Mouse (Mus musculus) telencephalon, adult 2 months (tissue): Measurements from ENCODE around the gene Myh4.

Experiments
- DNase-seq: peaks from one replicate; pipeline ENCODE4 v3.0.0-alpha.2; 2011; ENCODE audit warnings: low read depth, low spot score

Gene Myh4

GRCm38 (mm10) chr11:67237481-67238079 is at the start of gene Myh4:
Gene Myh4 (plus strand): TSS chr11:67238029.
- DNase-seq = no peak

DNA sequence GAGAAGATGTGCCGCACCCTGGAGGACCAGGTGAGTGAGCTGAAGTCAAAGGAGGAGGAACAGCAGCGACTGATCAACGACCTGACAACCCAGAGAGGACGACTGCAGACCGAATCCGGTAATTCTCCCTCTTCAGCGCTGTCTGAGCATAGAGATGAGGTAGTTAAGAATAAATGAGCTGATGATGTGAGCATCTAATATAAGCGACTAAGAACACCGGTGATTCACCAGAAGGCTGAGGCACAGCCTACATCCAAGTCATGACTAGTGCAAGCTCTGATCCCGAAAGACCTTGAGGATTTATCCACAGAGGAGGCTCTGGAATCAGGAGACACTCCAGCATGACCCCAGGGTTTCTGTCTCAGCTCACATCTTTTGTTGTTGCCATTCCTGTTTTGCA is 47.5 kb upstream of the Myh4 start:
- no peak for DNase-seq

DNA sequence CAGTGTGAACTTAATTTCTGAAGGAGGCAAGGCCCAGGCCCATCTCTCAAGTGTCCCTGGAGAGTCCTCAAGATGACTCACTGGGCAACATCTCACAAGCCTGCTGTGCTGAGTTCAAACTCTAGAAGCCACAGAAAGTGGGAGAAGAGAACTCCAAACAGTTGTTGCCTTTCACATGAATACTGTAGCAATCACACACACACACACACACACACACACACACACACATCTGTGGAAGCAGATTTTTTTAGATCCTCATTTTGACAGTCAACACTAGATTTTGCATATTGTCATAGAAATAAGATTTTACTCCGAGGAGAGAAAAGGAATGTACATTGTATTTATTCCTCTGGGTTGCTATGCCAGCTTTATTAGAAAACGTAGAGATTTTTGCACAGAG is 47.0 kb upstream of the Myh4 start:
- DNase-seq = no peak

GRCm38 (mm10) chr11:67191496-67191895 is 46.3 kb upstream of the Myh4 start:
- no peak for DNase-seq

DNA sequence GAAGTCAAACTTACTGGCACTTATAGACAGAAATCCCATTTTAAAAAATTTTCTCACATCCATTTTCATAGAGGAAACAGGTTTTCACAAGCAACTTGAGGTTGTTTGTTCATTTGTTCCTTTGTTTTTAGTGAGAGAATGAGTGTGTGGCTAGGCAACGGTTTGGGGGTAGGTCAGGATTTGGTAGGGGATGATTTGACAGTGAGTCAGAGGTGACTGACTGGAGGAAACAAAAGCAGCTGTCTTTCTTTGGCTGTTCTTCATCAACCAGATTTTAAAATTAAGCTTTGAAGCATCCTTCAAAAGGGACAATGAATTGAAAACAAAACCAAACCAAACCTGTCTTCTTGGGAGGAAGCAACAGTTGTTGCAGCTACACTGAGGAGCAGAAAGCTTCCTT is 38.5 kb upstream of the Myh4 start:
- DNase-seq = no peak

DNA sequence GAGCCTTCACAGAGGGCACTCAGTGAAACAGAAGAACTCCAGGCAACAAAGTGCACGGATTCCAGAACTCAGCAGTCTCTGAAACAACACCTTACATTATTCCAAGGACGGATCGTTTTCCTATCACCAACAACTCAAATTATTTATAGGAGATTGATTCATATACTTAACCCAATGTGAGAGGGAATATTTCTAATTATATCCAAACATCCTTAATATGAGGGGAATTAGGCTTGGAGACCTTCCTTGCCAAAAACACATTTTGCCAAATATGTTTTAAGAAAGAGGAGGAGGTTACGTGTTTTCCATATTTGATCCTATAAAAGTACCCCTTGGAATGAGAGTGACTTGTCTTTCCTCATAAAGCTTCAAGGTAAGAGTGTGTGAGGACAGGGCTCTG is 38.1 kb upstream of the Myh4 start, which contains the start of gene Myh1:
Gene Myh1, plus strand, starts transcription at position 301 of the 400 bp plus-strand sequence.
- no peak for DNase-seq

DNA sequence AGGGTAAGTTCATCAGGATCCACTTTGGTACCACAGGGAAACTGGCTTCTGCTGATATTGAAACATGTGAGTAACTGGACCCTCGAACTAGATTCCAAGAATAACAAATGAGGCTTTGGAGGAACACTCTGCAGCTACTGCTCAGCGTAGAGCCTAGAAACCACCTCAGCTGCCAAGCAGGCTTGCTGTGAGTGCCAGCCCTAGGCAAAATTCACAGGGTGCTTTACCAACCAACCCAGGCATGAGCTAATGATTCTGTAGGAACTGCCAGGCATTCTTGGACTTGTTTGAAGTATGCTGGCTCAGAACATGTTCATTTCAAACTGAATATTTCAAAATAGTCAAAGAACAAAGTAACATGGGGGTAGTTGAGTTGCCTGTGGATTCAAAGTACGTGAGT is 33.1 kb upstream of the Myh4 start:
- peak; percentile 49 for DNase-seq

DNA sequence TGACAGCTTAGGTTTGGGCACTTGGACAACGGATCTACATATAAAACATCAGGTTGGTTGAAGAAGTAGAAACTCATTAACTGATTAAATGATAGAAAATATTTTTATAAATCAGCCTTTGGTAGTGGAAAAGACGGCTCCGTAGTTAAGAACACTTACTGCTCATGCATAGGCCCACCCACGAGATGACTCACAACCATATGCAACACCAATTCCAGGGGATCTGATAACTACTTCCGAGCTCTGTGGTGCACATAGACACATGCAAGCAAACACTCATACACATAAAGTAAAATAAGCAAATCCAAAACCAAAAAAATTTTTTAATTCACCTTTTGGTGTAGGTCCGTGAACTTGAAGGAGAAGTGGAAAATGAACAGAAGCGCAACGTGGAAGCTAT is 16.0 kb upstream of the Myh4 start:
- DNase-seq = peak; percentile 27

GRCm38 (mm10) chr11:67224466-67224865 is 13.4 kb upstream of the Myh4 start:
- DNase-seq = no peak

DNA sequence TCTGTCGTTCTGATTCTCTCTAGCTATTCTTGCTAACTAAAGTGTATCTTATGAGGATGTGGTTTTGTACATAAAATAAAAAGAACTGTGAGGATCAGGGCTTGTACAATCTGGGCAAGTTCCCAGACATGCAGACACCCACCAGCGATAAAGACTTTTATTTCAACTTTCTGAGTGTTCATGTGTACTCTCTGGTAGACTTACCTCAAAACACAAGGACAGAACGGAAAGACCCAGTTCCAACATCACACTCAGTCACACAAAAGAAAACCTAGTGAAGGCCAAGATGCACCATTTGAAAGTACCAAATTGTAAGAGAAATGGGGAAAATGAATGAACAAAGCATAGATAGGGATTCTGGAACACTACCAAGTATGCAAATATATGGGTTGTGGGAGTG is 9.1 kb upstream of the Myh4 start:
- peak; percentile 46 for DNase-seq

DNA sequence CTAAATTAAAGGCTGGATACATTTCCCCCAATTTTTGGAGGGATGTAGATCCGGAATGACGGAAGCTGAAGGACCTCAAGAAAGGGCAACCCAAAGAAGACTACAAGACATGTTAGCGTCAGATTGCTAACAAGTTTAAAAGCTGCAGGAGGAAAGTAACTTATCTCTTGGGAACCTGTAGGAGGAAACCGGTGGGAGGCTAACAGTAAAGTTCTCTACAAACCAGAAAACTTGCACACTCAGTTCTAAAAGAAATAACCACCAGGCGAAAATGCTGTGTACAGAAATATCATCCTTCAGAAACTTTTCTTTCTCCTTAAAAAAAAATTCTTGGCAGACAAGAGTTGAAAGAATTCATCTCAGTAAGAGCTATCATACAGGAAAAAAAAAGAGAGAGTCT is 8.7 kb upstream of the Myh4 start:
- peak; percentile 87 for DNase-seq

- no peak for DNase-seq
Measured at GRCm38 (mm10) chr11:67229946-67230345, 7.9 kb upstream of the Myh4 start.

- DNase-seq = no peak
Measured at GRCm38 (mm10) chr11:67235639-67236358, 2.0 kb upstream of the Myh4 start.

GRCm38 (mm10) chr11:67236799-67237198 is 1.0 kb upstream of the Myh4 start:
- no peak for DNase-seq

GRCm38 (mm10) chr11:67241051-67241450 is 3.2 kb downstream of the Myh4 start:
- no peak for DNase-seq

GRCm38 (mm10) chr11:67253691-67254090 is 15.9 kb downstream of the Myh4 start:
- peak; percentile 43 for DNase-seq

GRCm38 (mm10) chr11:67257048-67257447 is 19.2 kb downstream of the Myh4 start:
- no peak for DNase-seq

GRCm38 (mm10) chr11:67260956-67261355 is 23.1 kb downstream of the Myh4 start:
- no peak for DNase-seq

- DNase-seq = no peak
Measured at GRCm38 (mm10) chr11:67276601-67277174, 38.9 kb downstream of the Myh4 start, which contains the start of gene Myh8. Gene Myh8 (plus strand): TSS chr11:67277124.

DNA sequence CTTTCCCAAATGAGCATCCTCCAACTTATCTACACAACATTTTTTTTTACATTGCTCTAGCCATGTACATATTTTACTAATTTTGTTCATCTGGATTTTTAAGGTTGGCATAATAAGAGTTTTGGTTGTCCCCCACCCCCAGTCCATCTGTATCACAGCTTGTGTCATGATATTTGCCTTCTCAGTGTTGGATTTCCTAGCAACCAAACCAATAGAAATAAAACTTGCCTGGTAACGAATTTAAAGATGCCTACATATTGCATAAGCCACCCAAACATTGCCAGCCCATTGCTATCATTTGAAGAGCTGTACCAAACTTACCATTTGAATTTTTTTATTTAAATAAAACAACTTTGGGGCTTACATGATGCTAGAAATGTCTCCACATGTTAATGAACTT is 55.6 kb downstream of the Myh4 start:
- DNase-seq = peak; percentile 82
